Mouse (Mus musculus) midbrain, postnatal 0 days (tissue): ENCODE results near the gene Pik3cg. TPM values are rescaled to one million over a fixed set of nuclear protein-coding genes. Genes with fewer than 3 reads are reported as not detected.

Experiments used
- ATAC-seq: fragments of 200-750 bp; cut with Nextera tagmentation; 2 replicates; pipeline ENCODE4 v1.8.0; 2017; ENCODE audit warnings: moderate number of reproducible peaks, mild to moderate bottlenecking, moderate TSS enrichment, moderate library complexity; ENCODE audit not compliant: low FRiP score
- DNase-seq: peaks from one replicate; pipeline ENCODE4 v3.0.0-alpha.2; 2015; ENCODE audit warnings: low spot score
- H3K27ac ChIP-seq: fragments of 300-500 bp; sonication (generic); 2 replicates; pipeline ENCODE4 v1.5.1; 2014; ENCODE audit warnings: low read depth, mild to moderate bottlenecking, low read length, mixed read lengths
- H3K27me3 ChIP-seq: fragments of 300-500 bp; sonication (generic); 2 replicates; pipeline ENCODE4 v1.6.1; 2014; ENCODE audit warnings: low read length, control low read depth, mixed read lengths; ENCODE audit not compliant: insufficient read depth
- H3K36me3 ChIP-seq: fragments of 300-500 bp; sonication (generic); 2 replicates; pipeline ENCODE4 v1.6.1; 2014; ENCODE audit warnings: low read length, control low read depth, mixed read lengths; ENCODE audit not compliant: insufficient read depth
- H3K4me1 ChIP-seq: fragments of 300-500 bp; sonication (generic); 2 replicates; pipeline ENCODE4 v1.6.1; 2014; ENCODE audit warnings: mild to moderate bottlenecking, control low read depth, antibody characterized with exemption, low read length, mixed read lengths; ENCODE audit not compliant: insufficient read depth
- H3K4me2 ChIP-seq: fragments of 300-500 bp; sonication (generic); 2 replicates; pipeline ENCODE4 v1.6.1; 2014; ENCODE audit warnings: low read depth, mild to moderate bottlenecking, low read length, mixed read lengths; ENCODE audit not compliant: poor library complexity, severe bottlenecking
- H3K4me3 ChIP-seq: fragments of 300-500 bp; sonication (generic); 2 replicates; pipeline ENCODE4 v1.5.1; 2014; ENCODE audit warnings: low read depth, mild to moderate bottlenecking, low read length, moderate library complexity
- H3K9ac ChIP-seq: fragments of 300-500 bp; sonication (generic); replicated peaks from 2 replicates; pipeline ENCODE4 v1.6.1; 2014; ENCODE audit warnings: mild to moderate bottlenecking, low read length, moderate library complexity, mixed read lengths; ENCODE audit not compliant: poor library complexity, severe bottlenecking
- H3K9me3 ChIP-seq: fragments of 300-500 bp; sonication (generic); 2 replicates; pipeline ENCODE4 v1.6.1; 2016; ENCODE audit warnings: low read length, control low read depth
- CTCF ChIP-seq: IDR thresholded peaks from 2 replicates; pipeline ENCODE4 v1.5.1; 2016; ENCODE audit warnings: antibody characterized with exemption, mild to moderate bottlenecking
- WGBS: fragments of 180-500 bp; shearing (Covaris S2); extraction: QIAGEN DNeasy Blood & Tissue Kit; methylation state at CpG from one replicate; pipeline ENCODE4 v1.1.7; 2014; 5-methylcytosine and 5-hydroxymethylcytosine counted together
- polyA plus RNA-seq: library from polyadenylated mRNA; unstranded; fragments of >200 nt; fragmentation: Nextera tagmentation; extraction: Ambion mirVana; gene quantifications from 2 replicates; pipeline ENCODE4 v1.2.1, GENCODE M21; 2015
- total RNA-seq: library from RNA; depleted of rRNA; stranded (reverse); fragments of >200 nt; gene quantifications from 2 replicates; pipeline ENCODE4 v1.2.3, GENCODE M21; 2014; rRNA removed

Pik3cg gene
- total and polyA plus RNA-seq, 2 experiments from 2014 or later, result 0.78 to 1.9 TPM

DNA sequence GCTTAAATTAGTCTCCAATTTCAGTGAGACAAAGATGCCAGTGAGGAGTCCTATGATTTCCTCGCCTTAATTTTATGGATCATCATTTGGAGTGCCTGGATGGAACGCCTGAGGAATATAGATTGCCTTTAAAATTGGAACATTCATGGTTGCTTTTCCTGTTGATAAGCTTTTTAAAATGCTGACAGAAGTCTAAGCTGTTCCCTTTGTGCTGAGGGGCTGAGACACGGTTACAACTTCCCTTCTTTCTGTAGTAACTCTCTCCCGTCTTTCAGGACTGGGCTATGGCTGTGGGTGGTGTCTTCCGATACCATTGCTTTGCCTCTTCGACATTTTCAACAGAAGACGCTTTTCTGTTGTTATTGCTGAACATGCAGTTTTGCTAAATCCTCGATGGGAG lies 84.4 kb downstream of the Pik3cg start:
- no peaks in the 10 kb centered on the region for H3K27me3 ChIP-seq
- no peak for ATAC-seq
- no peaks in the 10 kb centered on the region for H3K36me3 ChIP-seq
- TF ChIP-seq CTCF, result no peak
- no peaks in the 10 kb centered on the region for H3K9me3 ChIP-seq
- H3K4me1 ChIP-seq, result peaks cover 3% of the 10 kb centered on the region; the same call in 1 of the 2 replicates
- no peak overlapping the region for H3K4me2 ChIP-seq
- no peak overlapping the region for H3K9ac ChIP-seq
- H3K4me3 ChIP-seq, result no peak overlapping the region
- 67% methylated on average over 8 of the region's 8 CpGs for WGBS
- no peak overlapping the region for H3K27ac ChIP-seq
- no peak for DNase-seq

DNA sequence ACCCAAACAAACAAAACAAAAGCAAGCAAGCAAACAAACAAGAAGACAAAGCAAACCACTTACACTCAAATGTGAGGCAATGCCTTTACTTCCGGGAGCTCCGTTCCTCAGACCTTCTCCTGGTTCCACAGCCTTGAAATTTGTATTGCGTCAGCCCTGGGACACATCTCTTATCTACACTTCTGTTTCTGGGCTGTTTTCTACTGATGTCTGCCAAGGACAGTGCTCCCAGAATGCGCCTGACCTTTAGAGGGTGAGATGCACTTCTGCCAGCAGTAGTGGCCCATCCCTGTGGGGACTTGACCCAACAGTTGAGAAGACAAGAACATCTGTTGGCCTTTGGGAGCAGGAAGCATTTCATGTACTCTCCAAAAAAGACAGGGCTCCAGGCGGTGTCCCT lies 84.9 kb downstream of the Pik3cg start:
- WGBS, result 82% methylated on average over 5 of the region's 5 CpGs

More for the DNA sequence above, 84.9 kb downstream of the Pik3cg start:
- no peak for DNase-seq
- no peak for ATAC-seq
- H3K9ac ChIP-seq, result no peak overlapping the region
- H3K36me3 ChIP-seq, result no peaks in the 10 kb centered on the region
- no peaks in the 10 kb centered on the region for H3K9me3 ChIP-seq
- H3K4me3 ChIP-seq, result no peak overlapping the region
- TF ChIP-seq CTCF, result no peak
- H3K27ac ChIP-seq, result no peak overlapping the region
- H3K27me3 ChIP-seq, result no peaks in the 10 kb centered on the region
- H3K4me1 ChIP-seq, result peaks cover 3% of the 10 kb centered on the region; the same call in 1 of the 2 replicates
- no peak overlapping the region for H3K4me2 ChIP-seq

Other genes starting within 250 kb of the Pik3cg start
- 182 and 231 TPM in 2 replicates for gene Prkar2b, start 147.4 kb downstream of the Pik3cg start, total RNA-seq
- 121 and 132 TPM in 2 replicates for gene Prkar2b, start 147.4 kb downstream of the Pik3cg start, polyA plus RNA-seq
- 22.6 and 27.1 TPM in 2 replicates for gene Ccdc71l, start 170.0 kb upstream of the Pik3cg start, total RNA-seq
- gene Ccdc71l, start 170.0 kb upstream of the Pik3cg start, polyA plus RNA-seq, result 3.1 and 3.6 TPM in 2 replicates